Comparison of ENCODE assay signal across 21 mouse cellular contexts in genomic region chr12:99394676-99395075, GRCm38 (mm10).
DNase-seq lines count a peak whose midpoint lies in the region; ATAC-seq and TF ChIP-seq lines count a peak whose summit lies in the region.
"Had no signal": no experiment of that assay in that cellular context is flagged by ENCODE, and none has a peak within 500 bp of the region (broad histone marks: within the 10 kb centered on the region; RNA-seq: fewer than 3 reads in every experiment).

No protein-coding gene starts in this region.

- no peaks in the 10 kb centered on the region for H3K9me3 ChIP-seq in liver, embryonic 11.5 days (ENCODE audit: control insufficient read depth, low read length)
- no peaks in the 10 kb centered on the region for H3K9me3 ChIP-seq in MEL (replicated peaks; ENCODE audit: insufficient read depth, low read length)
- H3K9me3 ChIP-seq in intestine, postnatal 0 days (ENCODE audit: control insufficient read depth) = no peaks in the 10 kb centered on the region
- H3K9me3 ChIP-seq: forebrain, embryonic 13.5 days; hindbrain, embryonic 15.5 days; lung, embryonic 15.5 days; midbrain, embryonic 15.5 days; stomach, embryonic 15.5 days had no signal

- no peak for TF ChIP-seq POLR2A in liver, adult 2 months (IDR thresholded peaks at IDR 0.05; ENCODE audit: extremely low read depth, insufficient read depth, low read length)
- no peak for TF ChIP-seq POLR2A in MEL (IDR thresholded peaks at IDR 0.05; ENCODE audit: control insufficient read depth in 1 of 2, insufficient read depth in 1 of 2, low read depth in 1 of 2, low read length in 2 of 2, poor library complexity in 1 of 2)
- no peak for TF ChIP-seq POLR2A in thymus, adult 2 months (IDR thresholded peaks at IDR 0.05; ENCODE audit: control insufficient read depth, extremely low read depth, insufficient read depth, low read length, poor library complexity)

- peaks cover 27% of the 10 kb centered on the region for H3K4me1 ChIP-seq in liver, adult 2 months (ENCODE audit: control insufficient read depth, insufficient read depth, low read length)
- peaks cover 22% of the 10 kb centered on the region for H3K4me1 ChIP-seq in liver, embryonic 11.5 days (replicated peaks; ENCODE audit: control insufficient read depth, insufficient read depth, low read length)
- peaks cover 3 to 22% of the 10 kb centered on the region in 2 experiments for H3K4me1 ChIP-seq in MEL (ENCODE audit: control insufficient read depth in 1 of 2, insufficient read depth in 2 of 2, low read length in 2 of 2)
- H3K4me1 ChIP-seq in intestine, postnatal 0 days (replicated peaks; ENCODE audit: control insufficient read depth, insufficient read depth, low read length) = peaks cover 3% of the 10 kb centered on the region; the same call in 1 of the 2 replicates
- peaks cover 9% of the 10 kb centered on the region for H3K4me1 ChIP-seq in thymus, adult 2 months (replicated peaks; ENCODE audit: control insufficient read depth, insufficient read depth, low read length)

- H3K79me2 ChIP-seq in liver, adult 2 months (ENCODE audit: control insufficient read depth, insufficient read depth, low read length) = peaks cover 10% of the 10 kb centered on the region; the same call in 1 of the 2 replicates
- peaks cover 8% of the 10 kb centered on the region; the same call in 1 of the 2 replicates for H3K79me2 ChIP-seq in MEL (ENCODE audit: control insufficient read depth, insufficient read depth, low read length, poor library complexity)

- no peak for TF ChIP-seq EP300 in MEL (IDR thresholded peaks at IDR 0.05; ENCODE audit: low read depth in 1 of 2, low read length in 2 of 2)

- no peaks in the 10 kb centered on the region for H3K27me3 ChIP-seq in liver, adult 2 months (ENCODE audit: control insufficient read depth, insufficient read depth, low read length)
- H3K27me3 ChIP-seq in liver, embryonic 11.5 days (replicated peaks; ENCODE audit: control insufficient read depth, insufficient read depth, low read length) = no peaks in the 10 kb centered on the region
- H3K27me3 ChIP-seq in MEL (ENCODE audit: control insufficient read depth in 1 of 2, insufficient read depth in 2 of 2, low read length in 2 of 2) = no peaks in the 10 kb centered on the region
- H3K27me3 ChIP-seq in intestine, postnatal 0 days (replicated peaks; ENCODE audit: control insufficient read depth, insufficient read depth, low read length) = no peaks in the 10 kb centered on the region
- H3K27me3 ChIP-seq in thymus, adult 2 months (ENCODE audit: control insufficient read depth, insufficient read depth, low read length) = no peaks in the 10 kb centered on the region
- H3K27me3 ChIP-seq: forebrain, embryonic 13.5 days; hindbrain, embryonic 15.5 days; limb, embryonic 13.5 days; lung, embryonic 15.5 days; midbrain, embryonic 15.5 days; neural tube, embryonic 12.5 days; stomach, embryonic 15.5 days had no signal

- H3K27ac ChIP-seq in liver, adult 2 months (replicated peaks; ENCODE audit: insufficient read depth, low read depth, low read length) = peak overlapping the region; percentile 94
- H3K27ac ChIP-seq in liver, embryonic 11.5 days (ENCODE audit: low read depth, low read length) = no peak overlapping the region
- peak overlapping the region; percentile 32; the same call in 1 of the 2 replicates for H3K27ac ChIP-seq in MEL (ENCODE audit: control insufficient read depth, low read depth, low read length)
- H3K27ac ChIP-seq in intestine, postnatal 0 days (ENCODE audit: low read depth, low read length) = peak overlapping the region; percentile 50; the same call in 1 of the 2 replicates
- no peak overlapping the region for H3K27ac ChIP-seq in thymus, adult 2 months (ENCODE audit: control insufficient read depth, insufficient read depth, low read length)
- H3K27ac ChIP-seq: forebrain, embryonic 13.5 days; hindbrain, embryonic 15.5 days; limb, embryonic 13.5 days; lung, embryonic 15.5 days; macrophage; midbrain, embryonic 15.5 days; neural tube, embryonic 12.5 days; stomach, embryonic 15.5 days had no signal

- H3K9ac ChIP-seq in liver, adult 2 months (ENCODE audit: low read depth, low read length) = no peak overlapping the region; the same call in 1 of the 2 replicates
- no peak overlapping the region for H3K9ac ChIP-seq in liver, embryonic 11.5 days (ENCODE audit: low read depth, low read length)
- peak overlapping the region; percentile 33 for H3K9ac ChIP-seq in MEL (ENCODE audit: control insufficient read depth, low read depth, low read length, poor library complexity, severe bottlenecking)
- H3K9ac ChIP-seq in intestine, postnatal 0 days (ENCODE audit: low read depth, low read length) = peak overlapping the region; percentile 0; the same call in 1 of the 2 replicates
- H3K9ac ChIP-seq: forebrain, embryonic 13.5 days; hindbrain, embryonic 15.5 days; limb, embryonic 13.5 days; lung, embryonic 15.5 days; midbrain, embryonic 15.5 days; neural tube, embryonic 12.5 days; stomach, embryonic 15.5 days had no signal

- WGBS in liver, adult 2 months = 26% methylated on average over 5 of the region's 5 CpGs
- 45% methylated on average over 5 of the region's 5 CpGs for WGBS in liver, embryonic 11.5 days
- 47% methylated on average over 5 of the region's 5 CpGs for WGBS in intestine, postnatal 0 days
- 81% methylated on average over 5 of the region's 5 CpGs for WGBS in thymus, adult 2 months

- H3K36me3 ChIP-seq in liver, adult 2 months (ENCODE audit: control insufficient read depth, insufficient read depth, low read length) = no peaks in the 10 kb centered on the region
- no peaks in the 10 kb centered on the region for H3K36me3 ChIP-seq in liver, embryonic 11.5 days (ENCODE audit: control insufficient read depth, insufficient read depth, low read length)
- H3K36me3 ChIP-seq in MEL (ENCODE audit: control insufficient read depth in 1 of 2, insufficient read depth in 2 of 2, low read length in 2 of 2) = peaks cover 0 to 12% of the 10 kb centered on the region in 2 experiments; a peak in 2 of 4 replicates
- H3K36me3 ChIP-seq in intestine, postnatal 0 days (ENCODE audit: control insufficient read depth, insufficient read depth) = no peaks in the 10 kb centered on the region
- no peaks in the 10 kb centered on the region for H3K36me3 ChIP-seq in thymus, adult 2 months (ENCODE audit: control insufficient read depth, insufficient read depth, low read length)
- H3K36me3 ChIP-seq: hindbrain, embryonic 15.5 days; limb, embryonic 13.5 days; lung, embryonic 15.5 days; midbrain, embryonic 15.5 days; neural tube, embryonic 12.5 days; stomach, embryonic 15.5 days had no signal

- ATAC-seq in liver, embryonic 11.5 days (replicated peaks; ENCODE audit: low FRiP score) = no peak
- no peak for ATAC-seq in intestine, postnatal 0 days
- ATAC-seq: forebrain, embryonic 13.5 days; midbrain, embryonic 15.5 days had no signal

- H3K4me3 ChIP-seq in liver, adult 2 months (ENCODE audit: insufficient read depth, low read depth, low read length) = no peak overlapping the region
- H3K4me3 ChIP-seq in liver, embryonic 11.5 days (ENCODE audit: low read depth, low read length) = no peak overlapping the region
- no peak overlapping the region for H3K4me3 ChIP-seq in MEL (ENCODE audit: control insufficient read depth in 1 of 2, insufficient read depth in 1 of 2, low read depth in 2 of 2, low read length in 2 of 2)
- no peak overlapping the region for H3K4me3 ChIP-seq in intestine, postnatal 0 days (ENCODE audit: low read depth, low read length)
- no peak overlapping the region for H3K4me3 ChIP-seq in thymus, adult 2 months (ENCODE audit: control insufficient read depth, insufficient read depth, low read length)
- H3K4me3 ChIP-seq: forebrain, embryonic 13.5 days; hindbrain, embryonic 15.5 days; limb, embryonic 13.5 days; lung, embryonic 15.5 days; midbrain, embryonic 15.5 days; neural tube, embryonic 12.5 days; stomach, embryonic 15.5 days had no signal

- no peak overlapping the region for H3K4me2 ChIP-seq in liver, embryonic 11.5 days
- no peak overlapping the region for H3K4me2 ChIP-seq in intestine, postnatal 0 days (replicated peaks; ENCODE audit: low read depth)
- H3K4me2 ChIP-seq: forebrain, embryonic 13.5 days; hindbrain, embryonic 15.5 days; limb, embryonic 13.5 days; lung, embryonic 15.5 days; midbrain, embryonic 15.5 days; neural tube, embryonic 12.5 days; stomach, embryonic 15.5 days had no signal

- no peak for TF ChIP-seq RAD21 in MEL (IDR thresholded peaks at IDR 0.05; ENCODE audit: low read depth, low read length)

- TF ChIP-seq CTCF in liver, adult 2 months (IDR thresholded peaks at IDR 0.05; ENCODE audit: low read depth, low read length) = no peak
- TF ChIP-seq CTCF in MEL (IDR thresholded peaks at IDR 0.05 in 2 of 3, conservative IDR thresholded peaks at IDR 0.05 in 1 of 3; ENCODE audit: control insufficient read depth in 1 of 3, insufficient read depth in 1 of 3, low read depth in 2 of 3, low read length in 3 of 3, poor library complexity in 1 of 3, severe bottlenecking in 1 of 3) = no peak
- TF ChIP-seq CTCF in intestine, postnatal 0 days (IDR thresholded peaks at IDR 0.05; ENCODE audit: low read depth) = no peak
- TF ChIP-seq CTCF in thymus, adult 2 months (IDR thresholded peaks at IDR 0.05; ENCODE audit: borderline replicate concordance, control insufficient read depth, extremely low read depth, insufficient read depth, low read length, poor library complexity) = no peak

- DNase-seq in liver, adult 2 months (ENCODE audit: extremely low read depth, low read depth, low spot score) = no peak
- no peak for DNase-seq in liver, embryonic 11.5 days (ENCODE audit: low spot score)
- DNase-seq in MEL (ENCODE audit: low read depth, low spot score) = peak; percentile 64
- DNase-seq in testis, postnatal 10 days (ENCODE audit: low spot score) = peak; percentile 38
- no peak for DNase-seq in thymus, adult 2 months
- DNase-seq in kidney, adult 18-20 months = no peak
- DNase-seq: cerebellum, adult 8-10 months; cerebellum, postnatal 36 days; kidney, postnatal 4 days; retina, postnatal 1 day; right cerebral cortex, postnatal 25 days; thymus, postnatal 14 days had no signal

TF ChIP-seq in MEL, 35 proteins besides CTCF, POLR2A, EP300 and RAD21:
- TF ChIP-seq ELF1 (IDR thresholded peaks at IDR 0.05; ENCODE audit: low read depth, low read length) = no peak
- TF ChIP-seq MEF2A (IDR thresholded peaks at IDR 0.05; ENCODE audit: extremely low read depth, insufficient replicate concordance, low read depth, low read length, poor library complexity, severe bottlenecking) = no peak
- TF ChIP-seq MXI1 (IDR thresholded peaks at IDR 0.05; ENCODE audit: low read depth, low read length) = no peak
- peak; percentile 6; the same call in 1 of the 2 replicates for TF ChIP-seq GATA1 (IDR thresholded peaks at IDR 0.05; ENCODE audit: low read depth, low read length)
- no peak for TF ChIP-seq POLR2AphosphoS2 (IDR thresholded peaks at IDR 0.05; ENCODE audit: low read length)
- no peak for TF ChIP-seq ZKSCAN1 (IDR thresholded peaks at IDR 0.05; ENCODE audit: low read depth, low read length)

Comparison
In these comparisons a context has a peak if more than half of its experiments do, and no peak if none do; other contexts are left out.
1. H3K27ac ChIP-seq: peak in liver, adult 2 months (single experiment), MEL (single experiment) and intestine, postnatal 0 days (single experiment); none in liver, embryonic 11.5 days (single experiment) and thymus, adult 2 months (single experiment).
2. DNase-seq: peak in MEL (single experiment) and testis, postnatal 10 days (single experiment); none in liver, adult 2 months (single experiment), liver, embryonic 11.5 days (single experiment), thymus, adult 2 months (single experiment) and kidney, adult 18-20 months (single experiment).
3. H3K9ac ChIP-seq: peak in MEL (single experiment) and intestine, postnatal 0 days (single experiment); none in liver, adult 2 months (single experiment) and liver, embryonic 11.5 days (single experiment).